Mouse (Mus musculus): Measurements from ENCODE around the gene Pm20d1. TPM values are rescaled to one million over a fixed set of nuclear protein-coding genes. Genes with fewer than 3 reads are reported as not detected.
"Not testable (repeated sequence)": the region's sequence is repeated elsewhere in the genome, so short reads cannot be mapped to it uniquely, and the experiment has no call there.

Pm20d1 gene
- polyA plus RNA-seq, 1 experiment from 2014 or later, result 0.82 TPM

DNA sequence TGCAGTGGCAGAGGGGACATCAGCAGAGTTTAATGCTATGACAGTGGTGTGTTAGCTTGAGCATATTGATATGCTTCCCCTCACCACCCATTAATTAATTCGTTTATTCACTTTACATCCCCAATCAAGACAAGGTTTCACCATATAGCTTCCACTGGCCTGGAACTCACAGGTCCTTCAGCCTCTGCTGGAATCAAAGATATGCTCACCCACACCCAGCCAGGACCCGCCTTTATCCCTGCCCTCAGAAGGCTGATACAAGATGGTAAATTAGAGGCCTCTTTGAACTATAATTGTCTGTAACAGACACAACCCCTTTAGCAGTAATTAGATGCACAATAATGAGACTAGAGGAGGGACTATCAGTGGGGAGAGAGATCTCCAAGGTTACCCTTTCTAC is 12.5 kb downstream of the Pm20d1 start:
- Histone ChIP-seq H3K4me3 (ENCODE audit: low read depth, low read length) (no peak overlapping the region), H3K4me2 (no peak overlapping the region), H3K27me3 (ENCODE audit: control insufficient read depth, insufficient read depth, low read length) (no peaks in the 10 kb centered on the region), H3K9ac (ENCODE audit: low read length) (no peak overlapping the region), H3K27ac (ENCODE audit: low read depth, low read length) (no peak overlapping the region), H3K9me3 (ENCODE audit: control insufficient read depth, low read length) (no peaks in the 10 kb centered on the region), H3K36me3 (ENCODE audit: control insufficient read depth, insufficient read depth, low read length) (no peaks in the 10 kb centered on the region), H3K4me1 (ENCODE audit: control insufficient read depth, insufficient read depth, low read length) (no peaks in the 10 kb centered on the region)
- ATAC-seq (ENCODE audit: low FRiP score), result no peak
- WGBS, result 64% methylated on average over 2 of the region's 2 CpGs
- no peak for DNase-seq (ENCODE audit: low spot score, missing footprints)

DNA sequence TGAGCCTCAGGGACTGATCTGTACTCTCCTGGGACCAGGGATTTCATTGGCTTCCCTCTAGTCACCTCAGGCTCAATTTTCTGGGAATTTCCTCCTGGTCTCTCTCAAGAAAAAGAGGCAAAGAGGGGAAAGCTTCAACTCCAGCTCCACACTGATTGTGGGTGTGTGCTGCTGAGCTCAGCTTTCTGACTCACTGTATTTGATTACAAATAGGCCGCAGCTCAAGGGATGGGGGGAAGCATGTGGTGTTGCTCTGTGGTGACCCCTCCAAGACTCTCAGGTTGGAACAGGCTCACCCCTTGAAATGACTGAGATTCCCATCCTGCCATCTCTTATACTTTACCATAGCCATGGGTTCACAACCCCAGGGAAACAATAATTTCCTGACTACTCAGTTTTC is 14.2 kb downstream of the Pm20d1 start:
- Histone ChIP-seq H3K4me2 (no peak overlapping the region), H3K36me3 (ENCODE audit: control insufficient read depth, insufficient read depth, low read length) (no peaks in the 10 kb centered on the region), H3K27ac (ENCODE audit: low read depth, low read length) (no peak overlapping the region), H3K9ac (ENCODE audit: low read length) (no peak overlapping the region), H3K9me3 (ENCODE audit: control insufficient read depth, low read length) (no peaks in the 10 kb centered on the region), H3K27me3 (ENCODE audit: control insufficient read depth, insufficient read depth, low read length) (no peaks in the 10 kb centered on the region), H3K4me1 (ENCODE audit: control insufficient read depth, insufficient read depth, low read length) (no peaks in the 10 kb centered on the region), H3K4me3 (ENCODE audit: low read depth, low read length) (no peak overlapping the region)
- 87% methylated on average over 1 of the region's 1 CpGs for WGBS
- DNase-seq (ENCODE audit: low spot score, missing footprints) (no peak), ATAC-seq (ENCODE audit: low FRiP score) (no peak)

DNA sequence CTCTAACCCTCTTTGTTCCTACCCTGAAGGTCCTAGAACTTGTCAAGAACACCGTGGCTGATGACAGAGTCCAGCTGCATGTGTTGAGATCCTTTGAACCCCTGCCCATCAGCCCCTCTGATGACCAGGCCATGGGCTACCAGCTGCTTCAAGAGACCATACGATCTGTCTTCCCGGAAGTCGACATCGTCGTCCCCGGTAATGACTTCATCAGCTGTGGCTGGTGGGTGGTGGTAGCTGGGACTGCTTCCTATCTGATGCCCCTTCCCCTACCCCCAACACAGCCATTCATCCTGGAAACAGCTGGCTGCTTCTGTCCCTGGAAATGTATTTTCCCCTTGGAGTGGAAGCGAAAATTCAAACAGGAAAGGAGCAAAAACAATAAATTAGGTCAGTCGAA is 14.8 kb downstream of the Pm20d1 start:
- H3K4me2 ChIP-seq, result no peak overlapping the region
- no peak overlapping the region for H3K27ac ChIP-seq (ENCODE audit: low read depth, low read length)
- no peaks in the 10 kb centered on the region for H3K36me3 ChIP-seq (ENCODE audit: control insufficient read depth, insufficient read depth, low read length)
- ATAC-seq (ENCODE audit: low FRiP score) (no peak), DNase-seq (ENCODE audit: low spot score, missing footprints) (no peak)
- no peaks in the 10 kb centered on the region for H3K9me3 ChIP-seq (ENCODE audit: control insufficient read depth, low read length)
- WGBS, result 92% methylated on average over 9 of the region's 9 CpGs
- H3K4me1 ChIP-seq (ENCODE audit: control insufficient read depth, insufficient read depth, low read length), result no peaks in the 10 kb centered on the region
- H3K4me3 ChIP-seq (ENCODE audit: low read depth, low read length), result no peak overlapping the region
- H3K9ac ChIP-seq (ENCODE audit: low read length), result no peak overlapping the region
- H3K27me3 ChIP-seq (ENCODE audit: control insufficient read depth, insufficient read depth, low read length), result no peaks in the 10 kb centered on the region

DNA sequence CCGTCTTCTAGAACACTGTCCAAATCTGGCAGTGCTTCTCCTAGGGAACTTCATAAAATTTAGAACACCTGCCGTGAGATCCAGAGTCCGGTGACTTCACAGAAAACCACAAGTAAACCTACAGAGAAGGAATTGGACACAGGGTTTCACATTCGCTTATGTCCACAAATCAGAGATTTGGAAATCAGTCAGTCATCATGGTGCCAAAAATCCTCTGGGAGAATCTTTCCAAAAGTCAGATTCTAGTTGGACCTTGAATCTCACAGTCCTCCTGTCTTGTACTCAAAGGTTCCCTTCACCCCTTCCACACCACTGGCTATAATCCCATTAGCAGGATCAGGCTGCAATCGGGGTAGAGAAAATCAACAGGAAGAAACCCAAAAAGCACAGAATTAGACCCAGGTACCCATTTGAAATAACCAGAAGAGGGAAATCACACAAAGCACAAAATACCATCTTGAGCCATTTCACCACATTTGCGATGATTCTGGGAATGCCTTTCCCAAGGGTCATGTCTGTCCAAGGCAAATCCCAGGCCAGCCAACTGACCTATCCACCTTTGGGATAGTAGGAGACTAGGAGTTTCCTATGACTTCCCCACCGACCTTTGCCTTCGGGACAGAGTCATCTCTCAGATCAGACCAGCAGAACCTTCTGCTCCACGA is 15.6 kb downstream of the Pm20d1 start:
- Histone ChIP-seq H3K4me2 (no peak overlapping the region), H3K27me3 (ENCODE audit: control insufficient read depth, insufficient read depth, low read length) (no peaks in the 10 kb centered on the region), H3K4me1 (ENCODE audit: control insufficient read depth, insufficient read depth, low read length) (no peaks in the 10 kb centered on the region), H3K9ac (ENCODE audit: low read length) (no peak overlapping the region), H3K9me3 (ENCODE audit: control insufficient read depth, low read length) (no peaks in the 10 kb centered on the region), H3K4me3 (ENCODE audit: low read depth, low read length) (no peak overlapping the region), H3K27ac (ENCODE audit: low read depth, low read length) (no peak overlapping the region), H3K36me3 (ENCODE audit: control insufficient read depth, insufficient read depth, low read length) (no peaks in the 10 kb centered on the region)
- ATAC-seq (ENCODE audit: low FRiP score), result no peak
- DNase-seq (ENCODE audit: low spot score, missing footprints), result no peak
- WGBS, result 82% methylated on average over 9 of the region's 9 CpGs

DNA sequence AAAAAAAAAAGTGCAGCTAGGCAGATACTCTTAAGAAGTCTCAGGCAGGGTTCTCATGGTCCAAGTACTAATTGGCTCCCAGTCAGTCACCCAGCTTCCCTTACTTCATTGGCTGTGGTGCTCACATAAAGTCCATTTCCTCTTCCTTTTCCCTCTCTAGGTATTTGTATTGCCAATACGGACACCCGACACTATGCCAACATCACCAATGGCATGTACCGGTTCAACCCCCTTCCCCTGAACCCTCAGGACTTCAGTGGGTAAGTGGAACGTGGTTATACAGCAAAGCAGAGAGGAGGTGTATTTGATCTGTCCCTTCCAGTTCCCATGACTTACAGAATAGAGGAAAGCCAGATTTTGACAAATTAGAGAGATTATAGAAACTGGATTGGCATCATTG is 16.6 kb downstream of the Pm20d1 start:
- Histone ChIP-seq H3K9ac (ENCODE audit: low read length) (no peak overlapping the region), H3K36me3 (ENCODE audit: control insufficient read depth, insufficient read depth, low read length) (no peaks in the 10 kb centered on the region), H3K27ac (ENCODE audit: low read depth, low read length) (no peak overlapping the region), H3K27me3 (ENCODE audit: control insufficient read depth, insufficient read depth, low read length) (no peaks in the 10 kb centered on the region), H3K4me2 (no peak overlapping the region), H3K9me3 (ENCODE audit: control insufficient read depth, low read length) (no peaks in the 10 kb centered on the region), H3K4me3 (ENCODE audit: low read depth, low read length) (no peak overlapping the region), H3K4me1 (ENCODE audit: control insufficient read depth, insufficient read depth, low read length) (no peaks in the 10 kb centered on the region)
- no peak for ATAC-seq (ENCODE audit: low FRiP score)
- 90% methylated on average over 4 of the region's 4 CpGs for WGBS
- peak; percentile 57 for DNase-seq (ENCODE audit: low spot score, missing footprints)

DNA sequence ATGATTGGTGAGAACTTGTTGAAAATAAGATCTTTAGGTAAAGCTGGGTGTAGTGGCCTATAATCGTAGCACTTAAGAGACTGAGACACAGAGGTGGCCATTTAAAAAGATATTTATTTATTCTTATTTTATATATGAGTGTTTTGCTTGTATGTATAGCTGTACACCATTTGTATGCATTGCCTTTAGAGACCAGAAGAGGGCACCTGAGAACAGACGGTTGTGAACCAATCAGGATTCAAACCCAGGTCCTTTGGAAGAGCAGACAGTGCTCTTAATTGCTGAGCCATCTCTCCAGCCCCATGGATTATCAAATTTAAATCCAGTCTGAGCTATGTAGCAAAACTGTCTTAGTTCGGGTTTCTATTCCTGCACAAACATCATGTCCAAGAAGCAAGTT is 17.0 kb downstream of the Pm20d1 start:
- H3K4me3 ChIP-seq (ENCODE audit: low read depth, low read length), result no peak overlapping the region
- H3K9me3 ChIP-seq (ENCODE audit: control insufficient read depth, low read length), result no peaks in the 10 kb centered on the region
- H3K27ac ChIP-seq (ENCODE audit: low read depth, low read length), result no peak overlapping the region
- ATAC-seq (ENCODE audit: low FRiP score) (no peak), DNase-seq (ENCODE audit: low spot score, missing footprints) (no peak)
- H3K36me3 ChIP-seq (ENCODE audit: control insufficient read depth, insufficient read depth, low read length), result no peaks in the 10 kb centered on the region
- no peak overlapping the region for H3K4me2 ChIP-seq
- H3K9ac ChIP-seq (ENCODE audit: low read length), result no peak overlapping the region
- no peaks in the 10 kb centered on the region for H3K27me3 ChIP-seq (ENCODE audit: control insufficient read depth, insufficient read depth, low read length)
- no peaks in the 10 kb centered on the region for H3K4me1 ChIP-seq (ENCODE audit: control insufficient read depth, insufficient read depth, low read length)
- 88% methylated on average over 3 of the region's 3 CpGs for WGBS

DNA sequence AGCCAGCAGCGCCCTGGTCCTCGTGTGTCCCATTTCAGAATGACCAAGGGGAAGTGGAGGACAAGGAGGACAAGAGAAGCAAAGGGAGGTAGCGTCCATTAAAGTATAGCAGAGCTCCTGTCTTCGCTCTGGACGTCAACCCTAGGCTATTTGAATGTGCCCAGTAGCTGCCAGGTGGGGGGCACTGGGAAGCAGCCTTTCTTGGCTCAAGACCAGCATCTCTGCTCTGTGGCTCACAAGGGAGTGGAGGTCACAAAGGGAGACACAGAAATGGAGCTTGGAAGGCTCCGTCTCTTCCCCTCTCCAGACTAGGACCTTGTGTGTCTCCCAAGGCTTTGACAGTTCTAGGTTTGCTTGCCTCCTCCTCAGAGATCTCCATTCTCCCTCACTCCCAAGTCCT is 19.7 kb downstream of the Pm20d1 start:
- no peak for ATAC-seq (ENCODE audit: low FRiP score)
- Histone ChIP-seq H3K9ac (ENCODE audit: low read length) (no peak overlapping the region), H3K4me3 (ENCODE audit: low read depth, low read length) (no peak overlapping the region), H3K27me3 (ENCODE audit: control insufficient read depth, insufficient read depth, low read length) (no peaks in the 10 kb centered on the region), H3K27ac (ENCODE audit: low read depth, low read length) (no peak overlapping the region), H3K9me3 (ENCODE audit: control insufficient read depth, low read length) (no peaks in the 10 kb centered on the region), H3K4me2 (no peak overlapping the region), H3K36me3 (ENCODE audit: control insufficient read depth, insufficient read depth, low read length) (no peaks in the 10 kb centered on the region), H3K4me1 (ENCODE audit: control insufficient read depth, insufficient read depth, low read length) (no peaks in the 10 kb centered on the region)
- no peak for DNase-seq (ENCODE audit: low spot score, missing footprints)
- WGBS, result 85% methylated on average over 6 of the region's 6 CpGs

DNA sequence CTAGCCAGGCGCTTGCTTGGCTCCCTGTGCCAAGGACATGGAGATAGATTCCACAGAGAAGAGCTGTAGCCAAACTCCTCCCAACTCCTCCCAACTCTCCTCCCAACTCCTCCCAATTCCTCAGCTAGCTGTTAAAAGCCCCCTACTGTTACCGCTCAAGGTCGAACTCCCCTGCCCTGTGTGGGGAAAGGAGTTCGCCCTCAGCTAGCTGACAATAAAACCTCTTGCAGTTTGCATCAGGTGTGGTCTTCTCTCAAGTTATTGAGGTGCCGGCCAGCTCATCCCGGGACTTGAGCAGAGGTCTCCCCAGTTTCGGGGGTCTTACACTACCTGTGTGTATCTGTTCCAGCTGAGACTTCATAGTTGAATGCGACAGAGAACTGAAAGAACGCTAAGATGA is 23.2 kb downstream of the Pm20d1 start:
- not testable (repeated sequence) for H3K27me3 ChIP-seq (ENCODE audit: control insufficient read depth, insufficient read depth, low read length); H3K4me2 ChIP-seq; H3K4me3 ChIP-seq (ENCODE audit: low read depth, low read length); H3K36me3 ChIP-seq (ENCODE audit: control insufficient read depth, insufficient read depth, low read length); H3K9me3 ChIP-seq (ENCODE audit: control insufficient read depth, low read length); ATAC-seq (ENCODE audit: low FRiP score); H3K27ac ChIP-seq (ENCODE audit: low read depth, low read length); H3K9ac ChIP-seq (ENCODE audit: low read length); H3K4me1 ChIP-seq (ENCODE audit: control insufficient read depth, insufficient read depth, low read length); DNase-seq (ENCODE audit: low spot score, missing footprints)
- WGBS, result 74% methylated on average over 8 of the region's 9 CpGs

DNA sequence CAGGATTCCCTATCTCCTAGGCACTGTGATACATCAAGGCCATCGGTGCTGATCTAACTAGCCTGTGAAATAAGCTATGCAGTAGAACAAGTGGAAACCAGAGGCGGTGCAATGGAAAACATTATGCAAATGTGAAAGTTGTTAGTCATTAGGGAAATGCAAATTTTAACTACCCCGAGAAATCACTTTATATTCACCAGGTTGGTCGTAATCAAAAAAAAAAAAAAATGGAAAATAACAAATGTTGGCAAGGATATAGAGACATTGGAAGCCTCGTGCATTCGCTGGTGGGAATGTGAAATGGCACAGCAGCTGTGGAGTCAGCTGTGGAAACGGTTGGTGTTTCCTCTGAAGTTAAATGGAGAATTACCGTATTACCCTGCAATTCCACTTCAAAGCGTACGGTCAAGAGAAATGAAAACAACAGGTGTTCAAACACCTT is 23.7 kb downstream of the Pm20d1 start:
- no peak overlapping the region for H3K27ac ChIP-seq (ENCODE audit: low read depth, low read length)
- ATAC-seq (ENCODE audit: low FRiP score) (no peak), DNase-seq (ENCODE audit: low spot score, missing footprints) (peak; percentile 81)

More for the DNA sequence above, 23.7 kb downstream of the Pm20d1 start:
- 90% methylated on average over 10 of the region's 10 CpGs for WGBS
- no peak overlapping the region for H3K4me3 ChIP-seq (ENCODE audit: low read depth, low read length)
- no peak overlapping the region for H3K4me2 ChIP-seq
- H3K9me3 ChIP-seq (ENCODE audit: control insufficient read depth, low read length), result no peaks in the 10 kb centered on the region
- H3K9ac ChIP-seq (ENCODE audit: low read length), result no peak overlapping the region
- H3K27me3 ChIP-seq (ENCODE audit: control insufficient read depth, insufficient read depth, low read length), result no peaks in the 10 kb centered on the region
- H3K4me1 ChIP-seq (ENCODE audit: control insufficient read depth, insufficient read depth, low read length), result no peaks in the 10 kb centered on the region
- no peaks in the 10 kb centered on the region for H3K36me3 ChIP-seq (ENCODE audit: control insufficient read depth, insufficient read depth, low read length)

Data from midbrain, embryonic 11.5 days (tissue).